Mouse (Mus musculus) right cerebral cortex, postnatal 10 days (tissue): ENCODE measurements around the gene Unc13b.
A peak's percentile ranks its signal among the peaks of the same experiment; 100 is the strongest.

ENCODE experiments used
- DNase-seq, 2 experiments: peaks; one replicate each; pipeline ENCODE4 v3.0.0; 2021; ENCODE audit warnings: low spot score in 2 of 2

Gene Unc13b

GRCm38 (mm10) chr4:43216491-43216890 lies 157.7 kb downstream of the Unc13b start:
- DNase-seq: no peak

GRCm38 (mm10) chr4:43217997-43218396 lies 159.2 kb downstream of the Unc13b start:
- DNase-seq: no peak

- no peak for DNase-seq
These were observed 173.1 kb downstream of the Unc13b start for GRCm38 (mm10) chr4:43231821-43232220.

- DNase-seq: no peak
These were observed 174.2 kb downstream of the Unc13b start for GRCm38 (mm10) chr4:43232985-43233384.

- DNase-seq: no peak
These were observed 174.7 kb downstream of the Unc13b start for GRCm38 (mm10) chr4:43233489-43233888.

- DNase-seq: no peak
These were observed 178.1 kb downstream of the Unc13b start for GRCm38 (mm10) chr4:43236898-43237297.

- no peak for DNase-seq
These were observed 182.0 kb downstream of the Unc13b start for GRCm38 (mm10) chr4:43240716-43241115.

GRCm38 (mm10) chr4:43244022-43244421 lies 185.3 kb downstream of the Unc13b start:
- peak; percentile 58 to 60 for DNase-seq

- DNase-seq: no peak
These were observed 187.0 kb downstream of the Unc13b start for GRCm38 (mm10) chr4:43245776-43246175.

- no peak for DNase-seq
These were observed 189.3 kb downstream of the Unc13b start for GRCm38 (mm10) chr4:43248026-43248425.

- no peak for DNase-seq
These were observed 190.2 kb downstream of the Unc13b start for GRCm38 (mm10) chr4:43248909-43249308.

GRCm38 (mm10) chr4:43251269-43251668 lies 192.5 kb downstream of the Unc13b start:
- DNase-seq: no peak

- DNase-seq: no peak
These were observed 198.3 kb downstream of the Unc13b start for GRCm38 (mm10) chr4:43257040-43257439.

- DNase-seq: no peak
These were observed 199.8 kb downstream of the Unc13b start for GRCm38 (mm10) chr4:43258556-43258955.

GRCm38 (mm10) chr4:43259435-43259834 lies 200.7 kb downstream of the Unc13b start:
- DNase-seq: no peak

GRCm38 (mm10) chr4:43260096-43260495 lies 201.3 kb downstream of the Unc13b start:
- no peak for DNase-seq

- DNase-seq: peak; percentile 29 to 44
These were observed 204.1 kb downstream of the Unc13b start for GRCm38 (mm10) chr4:43262821-43263220.

- DNase-seq: no peak
These were observed 207.4 kb downstream of the Unc13b start for GRCm38 (mm10) chr4:43266146-43266545.

- peak; percentile 92 for DNase-seq
These were observed 208.0 kb downstream of the Unc13b start, which contains the start of gene Atp8b5 for GRCm38 (mm10) chr4:43266623-43267322. Gene Atp8b5, plus strand, starts transcription at chr4:43267159.

- DNase-seq: no peak
These were observed 208.5 kb downstream of the Unc13b start for GRCm38 (mm10) chr4:43267323-43267658.

- no peak for DNase-seq
These were observed 226.7 kb downstream of the Unc13b start for GRCm38 (mm10) chr4:43285476-43285875.

- no peak for DNase-seq
These were observed 228.6 kb downstream of the Unc13b start for GRCm38 (mm10) chr4:43287305-43287704.

- no peak for DNase-seq
These were observed 235.2 kb downstream of the Unc13b start for GRCm38 (mm10) chr4:43294001-43294400.
